Mouse (Mus musculus) CD4-positive, CD25-positive, alpha-beta regulatory T cell (primary cell): ENCODE measurements around the gene Olfr813. TPM values are rescaled to one million over a fixed set of nuclear protein-coding genes. Genes with fewer than 3 reads are reported as not detected.

Experiments used
- polyA plus RNA-seq: library from polyadenylated mRNA; unstranded; fragments of 100-300 nt; shearing (Covaris generic); gene quantifications from one replicate; pipeline ENCODE4 v1.2.1, GENCODE M21; 2017

Gene Olfr813
- not detected for polyA plus RNA-seq

DNA sequence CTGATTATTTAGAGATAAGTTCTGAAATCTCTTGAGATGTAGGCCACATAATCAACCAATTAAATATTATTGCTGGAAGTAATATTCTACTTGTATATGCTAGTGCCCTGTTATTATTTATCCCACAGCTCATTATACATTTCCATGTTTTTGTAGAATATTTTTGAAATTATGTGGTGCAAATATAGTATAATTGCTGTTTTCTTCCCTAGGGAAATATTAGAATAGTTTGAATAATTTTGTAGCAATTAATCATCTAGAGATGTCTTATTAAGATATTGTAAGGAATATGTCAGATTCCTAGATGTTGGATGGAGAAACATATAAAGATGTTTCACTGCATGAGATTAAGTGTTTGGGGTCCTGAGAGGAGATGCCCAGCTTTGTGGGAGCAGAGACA is at the start of gene Olfr813:
Gene Olfr813, plus strand, starts transcription at position 301 of the 400 bp plus-strand sequence.

DNA sequence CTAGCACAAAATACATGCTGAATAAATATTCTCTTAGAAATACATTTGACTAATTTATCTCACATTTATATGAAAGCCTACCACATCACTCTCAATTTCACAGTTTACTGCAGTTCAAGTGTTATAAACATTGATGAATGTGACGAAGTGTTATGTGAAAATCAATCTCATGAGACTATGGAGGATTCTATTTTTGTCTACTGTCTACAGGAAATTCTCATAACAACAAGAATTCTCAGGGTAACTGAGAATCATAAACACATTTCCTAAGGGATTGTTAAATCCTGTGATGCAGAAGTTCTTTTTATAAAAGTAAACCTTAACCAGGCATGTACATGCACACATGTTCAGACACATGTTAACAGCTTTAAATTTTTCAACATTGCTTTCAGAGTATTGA is 9.2 kb upstream of the Olfr813 start, which contains the start of gene Olfr812:
Gene Olfr812, minus strand, starts transcription at position 101 of the 400 bp plus-strand sequence.

GRCm38 (mm10) chr10:129879751-129880150 is 24.6 kb downstream of the Olfr813 start, which contains the start of gene Olfr814:
Olfr814 (minus strand) TSS chr10:129879851.

GRCm38 (mm10) chr10:129905767-129906166 is 50.6 kb downstream of the Olfr813 start, which contains the start of gene Olfr815:
Olfr815 (minus strand) TSS chr10:129905867.

Other genes starting within 250 kb of the Olfr813 start
- not detected for gene Olfr796, start 242.8 kb upstream of the Olfr813 start, polyA plus RNA-seq
- 0.18 TPM for gene Olfr798, start 227.4 kb upstream of the Olfr813 start, polyA plus RNA-seq
- gene Olfr799, start 217.9 kb upstream of the Olfr813 start, polyA plus RNA-seq: not detected
- gene Olfr800, start 197.7 kb upstream of the Olfr813 start, polyA plus RNA-seq: not detected
- not detected for gene Olfr801, start 181.5 kb upstream of the Olfr813 start, polyA plus RNA-seq
- not detected for gene Olfr802, start 167.2 kb upstream of the Olfr813 start, polyA plus RNA-seq
- not detected for gene Olfr803, start 161.1 kb upstream of the Olfr813 start, polyA plus RNA-seq
- gene Olfr804, start 152.2 kb upstream of the Olfr813 start, polyA plus RNA-seq: not detected
- not detected for gene Olfr805, start 126.0 kb upstream of the Olfr813 start, polyA plus RNA-seq
- gene Olfr806, start 113.4 kb upstream of the Olfr813 start, polyA plus RNA-seq: not detected
- not detected for gene Olfr807, start 97.6 kb upstream of the Olfr813 start, polyA plus RNA-seq
- not detected for gene Olfr808, start 89.9 kb upstream of the Olfr813 start, polyA plus RNA-seq
- not detected for gene Olfr809, start 80.7 kb upstream of the Olfr813 start, polyA plus RNA-seq
- not detected for gene Olfr810, start 60.5 kb upstream of the Olfr813 start, polyA plus RNA-seq
- gene Olfr811, start 51.0 kb upstream of the Olfr813 start, polyA plus RNA-seq: not detected
- gene Olfr812, start 9.3 kb upstream of the Olfr813 start, polyA plus RNA-seq: not detected
- 0.06 TPM for gene Olfr814, start 24.5 kb downstream of the Olfr813 start, polyA plus RNA-seq
- gene Olfr815, start 50.5 kb downstream of the Olfr813 start, polyA plus RNA-seq: not detected
- gene Olfr816, start 60.2 kb downstream of the Olfr813 start, polyA plus RNA-seq: 0.11 TPM
- gene Olfr818, start 93.7 kb downstream of the Olfr813 start, polyA plus RNA-seq: not detected
- gene Olfr819, start 111.9 kb downstream of the Olfr813 start, polyA plus RNA-seq: not detected
- gene Olfr247, start 120.8 kb downstream of the Olfr813 start, polyA plus RNA-seq: not detected
- 0.08 TPM for gene Gm10310, start 129.7 kb downstream of the Olfr813 start, polyA plus RNA-seq
- gene Olfr820, start 157.3 kb downstream of the Olfr813 start, polyA plus RNA-seq: not detected
- gene Olfr821, start 175.0 kb downstream of the Olfr813 start, polyA plus RNA-seq: not detected
- 0.26 TPM for gene Olfr822, start 215.8 kb downstream of the Olfr813 start, polyA plus RNA-seq